Mouse (Mus musculus): ENCODE measurements at regions not wholly inside any gene's neighbourhood (a gene's known extent, or its start where the extent isn't known, plus 50 kb on each side); places are given as distances from the start of the nearest gene placed in this dataset.

GRCm38 (mm10) chr1:81950853-81951252 lies 282.1 kb upstream of the Gm9747 start:
- Histone ChIP-seq H3K27me3 (ENCODE audit: control insufficient read depth, insufficient read depth, low read length) (no peaks in the 10 kb centered on the region), H3K27ac (replicated peaks; ENCODE audit: low read depth, low read length) (no peak overlapping the region), H3K9me3 (ENCODE audit: control insufficient read depth, low read length) (no peaks in the 10 kb centered on the region), H3K4me2 (replicated peaks; ENCODE audit: low read depth, low read length, severe bottlenecking) (no peak overlapping the region), H3K4me3 (replicated peaks; ENCODE audit: low read length) (no peak overlapping the region), H3K4me1 (ENCODE audit: control insufficient read depth, insufficient read depth, low read length) (peaks cover 2% of the 10 kb centered on the region; the same call in 1 of the 2 replicates), H3K9ac (ENCODE audit: low read depth, low read length, severe bottlenecking) (no peak overlapping the region), H3K36me3 (ENCODE audit: control insufficient read depth, insufficient read depth, low read length) (no peaks in the 10 kb centered on the region)
- no peak for TF ChIP-seq POLR2A (IDR thresholded peaks at IDR 0.05; ENCODE audit: borderline replicate concordance, extremely low read depth, insufficient read depth, insufficient read length)
- WGBS, result 74% methylated on average over 1 of the region's 1 CpGs
- DNase-seq (ENCODE audit: low spot score), result no peak
- no peak for ATAC-seq (ENCODE audit: low FRiP score, low read depth)

GRCm38 (mm10) chr1:81951493-81952011 lies 281.4 kb upstream of the Gm9747 start:
- Histone ChIP-seq H3K9ac (ENCODE audit: low read depth, low read length, severe bottlenecking) (no peak overlapping the region), H3K27me3 (ENCODE audit: control insufficient read depth, insufficient read depth, low read length) (no peaks in the 10 kb centered on the region), H3K4me2 (replicated peaks; ENCODE audit: low read depth, low read length, severe bottlenecking) (no peak overlapping the region), H3K4me3 (replicated peaks; ENCODE audit: low read length) (no peak overlapping the region), H3K36me3 (ENCODE audit: control insufficient read depth, insufficient read depth, low read length) (no peaks in the 10 kb centered on the region), H3K9me3 (ENCODE audit: control insufficient read depth, low read length) (no peaks in the 10 kb centered on the region), H3K4me1 (ENCODE audit: control insufficient read depth, insufficient read depth, low read length) (peaks cover 2% of the 10 kb centered on the region; the same call in 1 of the 2 replicates), H3K27ac (replicated peaks; ENCODE audit: low read depth, low read length) (no peak overlapping the region)
- TF ChIP-seq POLR2A (IDR thresholded peaks at IDR 0.05; ENCODE audit: borderline replicate concordance, extremely low read depth, insufficient read depth, insufficient read length), result no peak
- DNase-seq (ENCODE audit: low spot score), result no peak
- no peak for ATAC-seq (ENCODE audit: low FRiP score, low read depth)
- 74% methylated on average over 4 of the region's 4 CpGs for WGBS

GRCm38 (mm10) chr1:81952095-81952494 lies 280.8 kb upstream of the Gm9747 start:
- 77% methylated on average over 3 of the region's 3 CpGs for WGBS
- no peak for DNase-seq (ENCODE audit: low spot score)
- no peak overlapping the region for H3K4me3 ChIP-seq (replicated peaks; ENCODE audit: low read length)
- no peaks in the 10 kb centered on the region for H3K27me3 ChIP-seq (ENCODE audit: control insufficient read depth, insufficient read depth, low read length)
- no peak overlapping the region for H3K4me2 ChIP-seq (replicated peaks; ENCODE audit: low read depth, low read length, severe bottlenecking)
- no peaks in the 10 kb centered on the region for H3K36me3 ChIP-seq (ENCODE audit: control insufficient read depth, insufficient read depth, low read length)
- no peak for ATAC-seq (ENCODE audit: low FRiP score, low read depth)
- H3K9ac ChIP-seq (ENCODE audit: low read depth, low read length, severe bottlenecking), result no peak overlapping the region
- H3K4me1 ChIP-seq (ENCODE audit: control insufficient read depth, insufficient read depth, low read length), result peaks cover 2% of the 10 kb centered on the region; the same call in 1 of the 2 replicates
- no peak overlapping the region for H3K27ac ChIP-seq (replicated peaks; ENCODE audit: low read depth, low read length)
- no peak for TF ChIP-seq POLR2A (IDR thresholded peaks at IDR 0.05; ENCODE audit: borderline replicate concordance, extremely low read depth, insufficient read depth, insufficient read length)
- H3K9me3 ChIP-seq (ENCODE audit: control insufficient read depth, low read length), result no peaks in the 10 kb centered on the region

- no peak for DNase-seq (ENCODE audit: low spot score)
Observed at GRCm38 (mm10) chr1:81954507-81954906, 278.4 kb upstream of the Gm9747 start.

GRCm38 (mm10) chr1:81967062-81967461 lies 265.9 kb upstream of the Gm9747 start:
- no peak overlapping the region for H3K4me2 ChIP-seq (replicated peaks; ENCODE audit: low read depth, low read length, severe bottlenecking)
- H3K9me3 ChIP-seq (ENCODE audit: control insufficient read depth, low read length), result no peaks in the 10 kb centered on the region
- TF ChIP-seq POLR2A (IDR thresholded peaks at IDR 0.05; ENCODE audit: borderline replicate concordance, extremely low read depth, insufficient read depth, insufficient read length), result no peak
- H3K4me3 ChIP-seq (replicated peaks; ENCODE audit: low read length), result no peak overlapping the region
- DNase-seq (ENCODE audit: low spot score) (no peak), ATAC-seq (ENCODE audit: low FRiP score, low read depth) (no peak)
- H3K27me3 ChIP-seq (ENCODE audit: control insufficient read depth, insufficient read depth, low read length), result no peaks in the 10 kb centered on the region
- no peak overlapping the region for H3K9ac ChIP-seq (ENCODE audit: low read depth, low read length, severe bottlenecking)
- H3K36me3 ChIP-seq (ENCODE audit: control insufficient read depth, insufficient read depth, low read length), result no peaks in the 10 kb centered on the region
- WGBS, result 81% methylated on average over 1 of the region's 1 CpGs
- H3K4me1 ChIP-seq (ENCODE audit: control insufficient read depth, insufficient read depth, low read length), result no peaks in the 10 kb centered on the region
- no peak overlapping the region for H3K27ac ChIP-seq (replicated peaks; ENCODE audit: low read depth, low read length)

More at GRCm38 (mm10) chr1:81954507-81954906, 278.4 kb upstream of the Gm9747 start:
- no peak overlapping the region for H3K27ac ChIP-seq (replicated peaks; ENCODE audit: low read depth, low read length)
- H3K27me3 ChIP-seq (ENCODE audit: control insufficient read depth, insufficient read depth, low read length), result no peaks in the 10 kb centered on the region
- ATAC-seq (ENCODE audit: low FRiP score, low read depth), result no peak
- H3K4me1 ChIP-seq (ENCODE audit: control insufficient read depth, insufficient read depth, low read length), result peaks cover 2% of the 10 kb centered on the region; the same call in 1 of the 2 replicates
- H3K9ac ChIP-seq (ENCODE audit: low read depth, low read length, severe bottlenecking), result no peak overlapping the region
- no peak for TF ChIP-seq POLR2A (IDR thresholded peaks at IDR 0.05; ENCODE audit: borderline replicate concordance, extremely low read depth, insufficient read depth, insufficient read length)
- H3K36me3 ChIP-seq (ENCODE audit: control insufficient read depth, insufficient read depth, low read length), result no peaks in the 10 kb centered on the region
- H3K4me2 ChIP-seq (replicated peaks; ENCODE audit: low read depth, low read length, severe bottlenecking), result no peak overlapping the region
- H3K9me3 ChIP-seq (ENCODE audit: control insufficient read depth, low read length), result no peaks in the 10 kb centered on the region
- WGBS, result 56% methylated on average over 2 of the region's 2 CpGs
- no peak overlapping the region for H3K4me3 ChIP-seq (replicated peaks; ENCODE audit: low read length)

Data from limb, embryonic 14.5 days (tissue).